Mouse (Mus musculus): ENCODE results near the gene Tcf3.

DNA sequence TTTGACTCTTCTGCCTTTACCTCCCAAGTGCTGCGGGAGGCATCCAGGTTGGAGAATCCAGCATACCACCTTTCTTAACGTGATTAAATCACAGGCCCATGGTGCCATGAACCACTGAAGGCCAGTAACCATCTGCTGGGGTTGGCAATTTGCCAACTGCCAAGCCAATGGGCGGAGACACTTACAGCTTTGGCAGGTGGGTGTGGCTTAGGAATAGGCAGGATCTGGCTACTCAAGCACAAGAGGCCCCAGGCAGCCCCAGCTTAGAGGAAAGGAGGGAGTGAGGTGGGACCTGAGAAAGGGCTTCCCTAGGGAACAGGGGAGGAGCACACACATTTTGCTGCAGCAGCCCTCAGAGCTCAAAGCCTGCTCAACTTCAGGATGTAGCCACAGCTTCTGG is 15.1 kb downstream of the Tcf3 start:
- TF ChIP-seq CTCF (IDR thresholded peaks at IDR 0.05; ENCODE audit: extremely low read depth, insufficient read length, insufficient replicate concordance, low read depth, low read length) (no peak), POLR2A (IDR thresholded peaks at IDR 0.05; ENCODE audit: low read depth, low read length) (no peak)

Measured in small intestine, adult 2 months (tissue).